Mouse (Mus musculus) cerebellum, postnatal 25 days (tissue): ENCODE measurements around the gene Olfr1028.

ENCODE experiments used
- DNase-seq, 2 experiments: peaks; one replicate each; pipeline ENCODE4 v3.0.0; 2021; ENCODE audit warnings: mixed read lengths in 2 of 2

Gene Olfr1028

GRCm38 (mm10) chr2:85950137-85950536 lies at the start of gene Olfr1028:
Olfr1028 (plus strand) TSS chr2:85950437.
- DNase-seq: no peak

GRCm38 (mm10) chr2:85904952-85905351 lies 45.3 kb upstream of the Olfr1028 start, which contains the start of gene Olfr1024:
Olfr1024 (minus strand) TSS chr2:85905052.
- no peak for DNase-seq

GRCm38 (mm10) chr2:85913197-85913596 lies 37.0 kb upstream of the Olfr1028 start:
- no peak for DNase-seq

GRCm38 (mm10) chr2:85914893-85915292 lies 35.3 kb upstream of the Olfr1028 start, which contains the start of gene Olfr1025-ps1:
Olfr1025-ps1 (plus strand) TSS chr2:85915193.
- no peak for DNase-seq

GRCm38 (mm10) chr2:85921258-85921657 lies 29.0 kb upstream of the Olfr1028 start, which contains the start of gene Olfr1026:
Olfr1026 (plus strand) TSS chr2:85921558.
- DNase-seq: no peak

- no peak for DNase-seq
These were observed 23.4 kb downstream of the Olfr1028 start, which contains the start of gene Olfr1029 for GRCm38 (mm10) chr2:85973595-85973994. Olfr1029 (plus strand) TSS chr2:85973895.

- DNase-seq: no peak
These were observed 28.7 kb downstream of the Olfr1028 start, which contains the start of gene Olfr1030 for GRCm38 (mm10) chr2:85978976-85979375. Olfr1030 (plus strand) TSS chr2:85979276.

GRCm38 (mm10) chr2:85990004-85990403 lies 39.8 kb downstream of the Olfr1028 start, which contains the start of gene Olfr1031:
Olfr1031 (plus strand) TSS chr2:85990304.
- DNase-seq: no peak
